Mouse (Mus musculus): Measurements from ENCODE around the gene Gpr182.

Gene Gpr182

DNA sequence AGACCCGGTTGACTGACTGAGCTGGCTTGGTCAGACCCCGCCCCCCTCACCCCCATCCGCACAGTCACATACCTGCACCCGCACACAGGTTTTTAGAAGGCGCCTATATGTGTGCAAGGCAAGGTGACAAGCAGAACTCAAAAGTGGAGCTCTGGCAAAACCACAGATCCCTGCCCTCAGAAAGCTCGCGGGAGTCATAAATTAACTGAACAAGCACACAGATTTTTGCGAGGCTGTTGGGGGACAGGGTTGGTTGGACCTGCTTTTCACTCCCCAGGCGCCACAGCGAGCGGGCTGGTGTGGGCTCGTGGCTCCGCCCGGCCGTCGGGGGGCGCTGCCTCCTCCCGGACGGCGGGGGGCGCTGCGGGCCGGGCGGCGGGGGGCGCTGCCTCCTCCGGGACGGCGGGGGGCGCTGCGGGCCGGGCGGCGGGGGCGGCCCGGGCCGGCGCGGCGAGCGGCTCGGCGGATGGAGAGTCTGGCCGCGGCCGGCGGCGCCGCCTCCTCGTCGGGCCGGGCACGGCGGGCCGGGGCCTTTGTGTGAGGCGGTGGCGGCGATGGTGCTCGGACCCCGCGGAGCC is 12.4 kb downstream of the Gpr182 start, which contains the start of gene Zbtb39:
Gene Zbtb39 (plus strand): TSS at position 456 of the 578 bp plus-strand sequence.
- in situ Hi-C loops (cut with MseI, MboI) = loop anchor here in 1 of 2 experiments (5.0 kb wide), 1 partner anchor 198 kb away; no protein-coding TSS in a partner anchor

DNA sequence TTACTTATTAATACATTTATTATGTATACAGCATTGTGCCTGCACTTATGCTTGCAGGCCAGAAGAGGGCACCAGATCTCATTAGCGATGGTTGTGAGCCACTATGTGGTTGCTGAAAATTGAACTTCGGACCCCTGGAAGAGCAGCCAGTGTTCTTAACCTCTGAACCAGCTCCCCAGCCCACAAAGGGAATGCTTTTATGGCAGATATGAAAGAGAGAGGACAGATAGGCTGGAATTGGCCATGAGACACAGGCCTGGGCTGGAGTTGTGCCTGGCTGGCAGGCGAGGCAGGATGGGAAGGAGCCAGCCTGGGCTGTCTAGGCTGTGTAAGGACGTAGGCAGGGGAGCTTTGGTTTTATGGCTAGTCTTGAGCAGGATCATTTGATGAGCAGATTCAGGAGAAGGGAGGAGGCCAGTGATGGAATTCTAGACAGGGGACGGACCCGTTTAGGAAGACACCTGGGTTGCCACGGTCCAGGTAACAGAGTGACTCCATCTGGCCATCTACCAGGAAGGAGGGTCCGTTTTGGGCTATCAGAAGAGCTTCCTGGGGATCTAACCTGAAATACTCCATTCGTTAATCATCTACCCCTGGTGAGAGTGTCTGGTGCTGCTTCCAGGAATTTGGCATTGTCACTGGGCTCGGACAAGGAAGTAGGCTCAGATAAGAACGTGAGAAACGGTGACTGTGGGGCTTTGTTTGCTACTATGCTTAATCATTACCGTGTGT is 13.2 kb downstream of the Gpr182 start:
- in situ Hi-C loops (cut with MseI, MboI) = loop anchor here in 1 of 2 experiments (5.0 kb wide), 1 partner anchor 199 kb away; no protein-coding TSS in a partner anchor

DNA sequence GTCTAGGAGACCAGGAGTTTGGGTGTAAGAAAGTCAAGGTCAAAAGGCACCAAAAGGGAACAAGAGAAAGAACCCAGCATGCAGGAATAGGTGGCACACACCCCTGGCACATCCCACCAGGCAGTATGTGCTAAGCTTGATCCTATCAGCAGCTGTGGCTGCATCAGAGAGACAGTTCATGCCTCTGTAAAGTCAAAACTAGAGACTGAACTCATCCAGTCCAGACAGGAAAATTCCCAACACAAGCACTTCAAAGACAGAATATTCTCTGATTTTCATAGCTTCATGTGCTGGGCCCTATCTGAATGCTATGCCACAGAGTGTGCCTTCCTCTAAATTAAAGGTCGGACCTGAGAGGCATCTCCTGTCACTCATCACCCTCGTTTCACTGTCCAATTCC is 14.0 kb downstream of the Gpr182 start:
- in situ Hi-C loops (cut with MseI, MboI) = loop anchor here in 1 of 2 experiments (5.0 kb wide), 1 partner anchor 200 kb away; no protein-coding TSS in a partner anchor

DNA sequence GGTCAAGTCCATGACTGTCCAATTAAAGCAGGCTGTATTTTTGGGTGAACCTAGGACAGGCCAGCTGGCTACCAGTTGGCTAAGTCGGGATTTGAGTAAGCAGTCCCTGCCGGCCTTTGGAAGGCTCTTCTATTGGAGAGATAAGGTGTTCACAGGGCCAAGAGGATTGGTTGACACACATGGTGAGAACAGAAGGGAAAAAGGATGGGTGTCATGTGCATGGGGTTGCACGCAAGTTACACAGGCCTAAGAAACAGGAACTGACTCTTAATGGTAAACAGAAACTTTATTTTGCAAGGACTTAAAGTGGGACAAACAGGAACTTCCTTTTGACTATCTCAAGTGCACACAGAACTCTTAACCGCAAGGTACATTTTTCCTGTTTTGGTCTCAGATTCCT is 14.6 kb downstream of the Gpr182 start:
- in situ Hi-C loops (cut with MseI, MboI) = loop anchor here in 1 of 2 experiments (5.0 kb wide), 1 partner anchor 200 kb away; no protein-coding TSS in a partner anchor

DNA sequence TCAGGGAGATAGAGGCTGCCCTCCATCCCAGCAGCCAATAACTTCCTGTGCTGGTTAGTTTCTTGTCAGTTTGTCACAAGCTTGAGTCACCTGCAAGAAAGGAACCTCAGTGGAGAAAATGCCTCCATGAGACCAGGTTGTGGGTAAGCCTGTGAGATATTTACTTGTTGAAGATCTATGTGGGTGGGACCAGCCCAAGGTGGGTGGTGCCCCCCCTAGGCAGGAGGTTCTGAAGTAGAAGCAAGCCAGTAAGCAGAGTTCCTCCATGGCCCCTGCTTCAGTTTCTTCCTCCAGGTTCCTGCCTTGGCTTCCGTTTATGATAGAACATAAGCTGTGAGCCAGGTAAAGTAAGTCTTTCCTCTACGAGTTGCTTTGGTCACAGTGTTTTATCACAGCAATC is 15.3 kb downstream of the Gpr182 start:
- in situ Hi-C loops (cut with MseI, MboI) = loop anchor here in 1 of 2 experiments (5.0 kb wide), 1 partner anchor 201 kb away; no protein-coding TSS in a partner anchor

DNA sequence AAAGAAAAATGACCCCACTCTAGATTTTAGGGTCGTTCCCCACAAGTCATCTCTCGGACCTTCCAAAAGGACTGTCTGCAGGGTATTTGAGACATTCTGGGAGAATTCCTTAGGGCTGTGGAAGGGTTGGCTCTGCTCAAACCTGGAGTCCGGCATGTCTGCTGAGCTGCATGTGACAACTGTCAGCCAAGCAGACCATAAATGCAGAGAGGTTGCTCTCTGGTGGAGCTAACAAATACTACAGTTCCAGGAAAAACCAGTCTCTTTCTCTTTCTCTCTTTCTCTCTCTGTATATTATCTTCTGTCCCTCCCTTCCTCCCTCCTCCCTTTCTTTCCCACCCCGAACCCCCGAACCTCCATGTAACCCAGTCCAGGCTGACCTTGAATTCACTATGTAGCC is 17.1 kb downstream of the Gpr182 start:
- in situ Hi-C loops (cut with MseI, MboI) = loop anchor here in 1 of 2 experiments (5.0 kb wide), 2 partner anchors 37 to 92 kb away; partner anchors contain the start of gene Stat6

DNA sequence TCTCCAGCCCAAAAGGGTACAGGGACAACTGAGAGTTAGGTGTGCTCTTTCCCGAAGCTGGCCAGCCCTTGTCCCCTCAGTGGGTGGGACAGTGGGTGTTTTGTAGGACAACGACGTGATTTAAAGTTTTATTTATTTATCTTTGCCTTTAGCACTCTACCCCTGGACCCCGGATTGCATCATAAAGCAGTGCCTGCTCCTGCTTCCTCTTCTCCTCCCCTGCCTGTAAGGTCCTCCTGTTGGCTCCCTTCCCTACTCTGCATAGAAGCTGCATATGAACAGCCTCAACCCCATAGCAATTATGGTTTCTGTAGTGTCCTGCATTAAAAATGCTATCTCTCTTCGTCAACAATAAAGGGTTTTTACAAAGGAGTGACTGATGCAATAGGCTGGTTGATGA is 20.1 kb downstream of the Gpr182 start:
- in situ Hi-C loops (cut with MseI, MboI) = loop anchor here in 1 of 2 experiments (5.0 kb wide), 2 partner anchors 34 to 89 kb away; partner anchors contain the start of gene Stat6

DNA sequence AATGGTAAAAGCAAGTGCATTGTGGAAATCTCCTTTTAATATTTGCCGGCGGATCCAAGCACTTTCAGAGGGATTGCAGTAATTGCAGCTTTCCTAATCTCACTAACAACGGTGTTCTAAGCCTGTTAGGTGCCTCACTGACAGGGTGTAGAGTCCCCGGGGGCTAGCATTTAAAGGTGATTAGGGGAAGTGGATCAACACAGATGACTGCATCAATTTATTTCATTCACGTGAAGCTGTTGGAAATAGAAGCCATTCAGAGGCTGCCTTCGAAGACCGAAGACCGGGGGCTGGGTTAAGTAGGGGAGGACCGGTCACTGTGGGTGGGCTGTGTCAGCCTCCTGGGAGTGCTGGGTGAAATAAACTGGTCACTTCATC is 20.6 kb downstream of the Gpr182 start:
- in situ Hi-C loops (cut with MseI, MboI) = loop anchor here in 1 of 2 experiments (5.0 kb wide), 2 partner anchors 34 to 89 kb away; partner anchors contain the start of gene Stat6

DNA sequence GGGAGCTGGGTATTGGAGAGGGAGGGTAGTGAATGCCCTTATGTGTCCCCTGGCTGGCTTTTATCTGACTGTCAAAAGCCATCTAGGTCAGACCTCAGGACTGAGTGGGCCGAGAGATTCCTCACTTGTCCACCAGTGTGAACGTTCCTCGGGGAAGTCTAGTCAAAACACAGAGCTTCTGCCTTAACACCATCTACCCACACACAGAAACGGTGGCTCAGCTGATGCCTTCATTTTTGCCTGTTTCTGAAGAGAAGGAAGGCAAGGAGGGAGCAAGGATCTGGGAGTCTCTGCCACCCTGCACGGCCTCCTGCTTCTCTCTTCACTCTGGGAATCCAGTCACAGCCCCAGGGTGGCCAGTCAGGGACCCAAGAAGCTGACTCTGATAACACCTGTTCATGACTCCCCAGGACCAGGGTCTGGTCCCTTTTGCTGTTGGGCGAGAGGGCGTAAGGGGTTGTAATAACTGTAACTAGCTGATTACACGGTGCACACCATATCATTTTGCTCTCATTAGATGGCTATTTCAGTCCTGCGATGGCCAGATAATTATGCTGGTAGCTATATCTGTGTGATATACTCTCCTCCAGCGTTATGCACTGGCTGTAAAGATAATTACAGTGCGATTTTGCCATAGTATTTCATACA is 21.1 kb downstream of the Gpr182 start:
- in situ Hi-C loops (cut with MseI, MboI) = loop anchor here in 1 of 2 experiments (5.0 kb wide), 2 partner anchors 33 to 88 kb away; partner anchors contain the start of gene Stat6

DNA sequence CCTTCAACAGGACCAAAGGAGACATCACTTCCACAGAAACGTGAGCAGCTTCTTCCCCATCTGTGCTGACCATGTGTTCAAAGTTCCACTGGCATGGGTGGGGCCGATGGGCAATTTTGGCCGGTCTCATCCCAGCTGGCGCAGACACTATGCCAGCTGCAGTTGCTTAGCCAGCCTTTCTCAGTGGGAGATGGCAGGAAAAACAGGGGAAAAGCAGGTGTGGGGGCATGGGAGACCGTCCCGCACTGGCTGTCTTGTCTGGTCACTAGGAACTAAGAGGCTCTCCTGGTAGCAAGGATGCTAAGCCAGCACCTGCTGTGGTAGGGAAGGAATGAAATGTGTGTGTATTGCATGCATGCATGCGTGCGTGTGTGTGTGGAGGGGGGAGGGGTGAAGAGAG is 23.1 kb downstream of the Gpr182 start:
- in situ Hi-C loops (cut with MseI, MboI) = loop anchor here in 1 of 2 experiments (5.0 kb wide), 1 partner anchor 36 kb away; no protein-coding TSS in a partner anchor

DNA sequence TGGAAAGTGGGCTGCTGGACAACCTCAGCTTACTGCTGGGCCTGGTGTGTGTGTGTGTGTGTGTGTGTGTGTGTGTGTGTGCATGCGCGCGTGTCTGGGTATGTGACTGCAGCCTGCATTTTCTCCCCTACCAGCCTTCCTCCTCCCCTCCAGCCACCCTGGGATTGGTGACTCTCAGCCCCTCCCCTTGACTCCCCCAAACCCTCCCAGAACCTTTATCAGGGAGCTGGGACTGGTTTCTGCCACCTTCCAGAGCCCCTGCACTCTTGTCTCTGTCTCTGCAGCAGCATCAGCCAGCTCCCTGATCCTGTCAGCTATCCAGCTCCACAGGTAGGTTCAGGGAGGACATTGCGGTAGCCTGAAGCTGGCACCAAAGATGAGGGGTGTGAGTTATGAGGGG is 26.4 kb downstream of the Gpr182 start:
- in situ Hi-C loops (cut with MseI, MboI) = loop anchor here in 1 of 2 experiments (5.0 kb wide), 1 partner anchor 33 kb away; no protein-coding TSS in a partner anchor

DNA sequence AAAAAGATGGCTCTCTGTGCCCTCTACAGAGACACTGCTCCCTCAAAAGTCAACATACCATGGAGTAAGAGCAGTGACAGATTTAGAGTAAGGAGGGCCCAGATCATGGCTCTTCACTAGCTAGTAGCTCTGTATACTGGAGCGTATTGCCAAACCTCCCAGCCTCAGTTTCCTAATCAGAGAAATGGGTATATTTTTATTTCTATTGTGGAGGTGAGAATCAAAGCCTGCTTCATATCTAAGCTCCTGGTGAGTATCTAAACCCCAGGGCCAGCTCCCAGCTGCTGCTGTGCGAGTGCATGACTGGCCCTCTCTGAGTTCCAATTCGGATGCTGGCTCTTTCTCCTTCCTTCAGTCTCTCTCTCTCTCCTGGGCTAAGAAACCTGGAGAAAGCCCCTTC is 27.4 kb downstream of the Gpr182 start, which contains the start of gene Tac2:
Gene Tac2 (plus strand): TSS at position 301 of the 400 bp plus-strand sequence.
- in situ Hi-C loops (cut with MseI, MboI) = no loop called here

DNA sequence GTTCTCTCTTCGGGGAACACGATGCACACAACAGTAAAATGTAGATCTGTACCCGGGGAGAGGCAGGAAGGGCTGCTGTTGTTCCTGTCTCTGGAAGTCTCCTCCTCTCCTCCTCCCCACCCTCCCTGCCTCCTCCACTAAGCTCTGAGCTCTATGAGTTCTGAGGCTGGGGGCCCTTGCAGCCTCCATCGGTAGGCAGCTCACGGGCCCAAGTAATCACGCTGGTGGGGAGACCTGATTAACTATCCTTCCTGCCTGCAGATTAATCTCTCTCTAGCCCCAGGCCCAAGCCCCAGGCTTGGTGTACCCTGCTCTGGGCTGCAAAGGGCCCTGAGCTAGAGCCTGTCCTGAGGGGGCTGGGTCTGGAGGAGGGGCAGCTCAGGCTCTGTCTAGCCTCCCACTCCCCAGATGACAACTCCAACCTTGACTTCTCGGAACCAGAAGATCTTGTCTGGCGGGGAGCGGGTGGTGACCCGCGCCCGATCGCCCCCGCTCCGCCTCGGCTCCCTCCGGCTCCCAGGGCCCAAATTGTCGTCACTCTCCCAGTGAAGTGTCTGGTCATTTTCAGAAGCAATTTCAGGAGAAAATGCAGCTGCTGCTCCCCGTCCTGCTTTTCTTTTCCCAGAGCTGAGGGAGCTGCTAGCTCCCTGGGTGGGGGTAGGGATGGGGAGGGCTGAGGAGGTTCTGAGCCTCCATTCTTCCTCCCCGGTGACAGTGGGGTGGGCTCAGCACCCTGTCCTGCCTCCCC is 29.7 kb downstream of the Gpr182 start:
- in situ Hi-C loops (cut with MseI, MboI) = no loop called here

DNA sequence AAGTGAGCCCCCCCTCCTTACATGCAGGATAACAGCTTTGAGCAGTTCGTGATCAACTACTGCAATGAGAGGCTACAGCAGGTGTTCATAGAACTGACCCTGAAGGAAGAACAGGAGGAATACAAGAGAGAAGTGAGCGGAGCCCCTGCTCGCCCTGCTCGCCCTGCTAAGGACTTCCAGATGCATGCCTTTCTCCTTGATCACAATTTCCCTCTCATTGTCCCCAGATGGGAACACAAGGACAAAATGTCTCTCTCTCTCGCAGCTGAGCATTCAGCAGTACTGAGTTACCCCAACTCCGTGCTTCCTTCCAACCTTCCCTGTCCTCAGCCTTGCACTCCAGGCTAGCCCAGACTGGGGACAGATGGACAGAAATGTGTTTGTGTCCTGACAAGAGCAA is 38.8 kb downstream of the Gpr182 start:
- in situ Hi-C loops (cut with MseI, MboI) = no loop called here

DNA sequence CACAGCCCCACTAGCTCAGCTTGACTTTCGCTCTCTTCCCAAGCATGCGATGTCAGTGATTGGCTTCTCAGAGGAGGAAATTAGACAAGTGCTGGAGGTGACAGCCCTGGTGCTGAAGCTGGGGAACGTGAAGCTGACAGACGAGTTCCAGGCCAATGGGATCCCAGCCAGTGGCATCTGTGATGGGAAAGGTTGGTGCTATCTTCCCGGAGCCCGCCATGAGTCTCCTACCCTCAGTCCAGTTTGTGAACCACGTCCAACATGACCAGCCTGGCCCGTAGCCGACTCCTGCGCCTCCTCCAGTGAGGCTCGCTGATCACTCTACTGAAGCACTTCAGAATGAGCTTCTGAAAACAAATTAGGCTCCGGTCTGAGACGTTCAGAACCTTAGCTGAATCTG is 41.2 kb downstream of the Gpr182 start:
- in situ Hi-C loops (cut with MseI, MboI) = no loop called here

DNA sequence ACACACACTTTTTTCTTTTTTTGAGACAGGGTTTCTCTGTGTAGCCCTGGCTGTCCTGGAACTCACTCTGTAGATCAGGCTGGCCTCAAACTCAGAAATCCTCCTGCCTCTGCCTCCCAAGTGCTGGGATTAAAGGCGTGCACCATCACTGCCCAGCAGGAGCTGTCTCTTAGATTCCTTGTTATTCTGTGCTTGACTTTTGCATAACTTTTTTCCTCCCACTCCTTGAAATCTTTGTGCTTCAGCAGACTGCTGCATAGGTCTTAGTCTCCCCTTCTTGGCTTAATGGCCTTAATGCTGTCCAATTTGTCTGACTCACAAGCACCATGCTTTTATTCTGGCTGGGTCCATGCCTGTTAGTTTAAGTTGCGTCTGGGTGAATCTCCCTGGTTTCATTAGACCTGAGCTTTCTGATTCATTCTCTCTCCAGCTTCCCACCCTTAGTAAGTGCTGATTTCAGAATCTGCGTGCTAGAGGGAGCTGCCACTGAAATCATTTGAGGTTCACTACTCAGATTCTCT is 42.6 kb downstream of the Gpr182 start:
- in situ Hi-C loops (cut with MseI, MboI) = no loop called here

DNA sequence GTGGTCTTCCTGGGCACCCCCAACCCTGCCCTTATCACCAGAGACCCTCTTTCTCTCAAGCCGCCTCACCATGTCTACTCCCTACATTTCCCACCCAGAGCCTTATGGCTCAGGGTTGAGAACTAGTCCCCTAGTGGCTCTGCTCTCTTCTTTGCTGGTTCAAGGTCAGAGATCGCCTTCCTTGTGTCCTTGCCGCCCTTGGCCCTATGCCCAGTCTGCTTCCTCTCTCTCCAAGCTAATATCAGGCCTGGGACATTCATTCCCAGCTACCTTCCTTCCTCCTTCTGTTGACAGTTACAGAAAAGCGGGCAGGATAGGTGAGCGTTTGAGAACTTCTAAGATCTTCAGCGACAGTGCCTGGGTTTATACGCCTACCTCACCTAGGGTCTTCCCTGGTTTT is 43.8 kb downstream of the Gpr182 start:
- in situ Hi-C loops (cut with MseI, MboI) = no loop called here

DNA sequence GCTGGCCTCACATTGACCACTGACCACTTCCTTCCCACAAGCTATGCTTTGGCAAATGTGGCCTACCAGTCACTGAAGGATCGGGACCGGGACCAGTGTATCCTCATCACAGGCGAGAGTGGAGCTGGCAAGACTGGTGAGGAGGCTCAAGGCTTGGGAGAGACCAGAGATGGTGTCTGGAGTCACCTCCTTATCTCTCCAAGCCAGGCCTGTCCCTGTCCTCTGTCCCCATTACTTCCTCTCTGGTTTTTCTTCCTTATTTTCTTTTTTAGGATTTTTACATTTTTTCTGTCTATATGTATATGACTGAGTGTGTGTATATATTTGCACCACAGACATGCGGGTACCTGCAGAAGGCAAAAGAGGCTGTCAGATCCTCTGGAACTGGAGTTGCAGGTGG is 45.7 kb downstream of the Gpr182 start:
- in situ Hi-C loops (cut with MseI, MboI) = no loop called here

DNA sequence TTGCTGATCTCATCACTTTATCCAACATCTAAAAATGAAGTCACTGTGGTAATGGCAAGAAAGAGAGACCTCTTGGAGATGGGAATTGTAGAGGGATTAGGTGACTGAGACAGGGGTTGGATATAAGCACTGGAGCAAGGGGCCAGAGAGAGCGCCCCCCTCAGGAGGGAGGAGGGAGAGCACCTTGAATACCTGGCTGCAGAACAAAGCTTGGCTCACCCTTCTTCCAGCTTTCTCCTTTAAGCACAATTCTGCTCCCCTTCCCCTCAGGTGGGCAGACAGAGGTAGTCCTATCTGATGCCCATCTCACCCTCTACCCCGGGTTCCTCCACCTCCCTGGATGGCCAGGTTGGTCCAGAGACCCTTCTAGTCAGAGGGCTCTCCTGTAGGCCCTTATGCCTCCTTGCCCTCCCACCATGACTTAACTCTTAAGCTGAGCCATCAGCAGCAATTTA is 46.7 kb downstream of the Gpr182 start, which contains the start of gene Myo1a:
Gene Myo1a (plus strand): TSS at position 405 of the 455 bp plus-strand sequence.
- in situ Hi-C loops (cut with MseI, MboI) = no loop called here

DNA sequence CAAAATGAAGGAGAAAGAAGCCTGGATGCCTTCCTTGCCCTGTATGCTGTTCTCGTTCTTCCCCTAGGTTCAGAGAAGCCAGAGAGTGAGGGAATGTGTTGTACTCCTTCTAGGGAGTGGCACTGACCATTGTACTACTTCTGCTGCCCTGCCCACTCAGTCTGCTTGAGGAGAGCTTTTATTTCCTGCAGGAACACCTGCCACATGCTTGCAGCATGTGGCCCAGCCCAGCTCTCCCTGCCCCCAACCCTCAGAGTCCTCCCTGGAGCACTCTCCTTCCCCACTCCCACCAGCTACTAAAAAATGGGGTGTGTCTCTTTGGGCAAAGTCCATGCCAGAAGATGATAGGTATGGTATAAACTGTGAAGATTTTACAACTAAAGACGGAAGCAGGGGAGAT is 47.2 kb downstream of the Gpr182 start:
- in situ Hi-C loops (cut with MseI, MboI) = no loop called here

DNA sequence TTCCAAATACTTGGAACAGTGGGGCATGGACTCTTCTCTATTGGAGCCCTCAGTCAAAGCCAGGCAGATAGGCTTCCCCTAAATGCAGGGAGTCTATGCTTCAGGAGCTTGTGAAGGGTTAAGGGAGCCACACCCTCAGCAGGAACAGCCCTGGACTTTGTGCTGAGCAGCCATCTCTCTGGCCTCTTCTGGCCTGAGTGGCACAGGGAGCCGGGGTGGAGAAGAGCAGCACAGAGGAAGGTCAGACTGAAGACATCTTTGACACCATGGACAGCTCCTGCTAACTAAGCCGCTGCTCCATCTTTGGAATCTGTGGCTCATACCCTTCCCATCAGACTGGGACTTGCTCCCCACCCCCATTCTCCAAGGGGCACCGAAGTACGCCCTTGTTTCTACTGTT is 48.2 kb downstream of the Gpr182 start:
- in situ Hi-C loops (cut with MseI, MboI) = no loop called here

All from mouse trophoblast stem cell (cell line).